Mouse (Mus musculus): Measurements from ENCODE around the gene Lrrn4cl. TPM values are rescaled to one million over a fixed set of nuclear protein-coding genes. Genes with fewer than 3 reads are reported as not detected.

The Lrrn4cl gene
- polyA plus RNA-seq, 1 experiment: 0.25 TPM

DNA sequence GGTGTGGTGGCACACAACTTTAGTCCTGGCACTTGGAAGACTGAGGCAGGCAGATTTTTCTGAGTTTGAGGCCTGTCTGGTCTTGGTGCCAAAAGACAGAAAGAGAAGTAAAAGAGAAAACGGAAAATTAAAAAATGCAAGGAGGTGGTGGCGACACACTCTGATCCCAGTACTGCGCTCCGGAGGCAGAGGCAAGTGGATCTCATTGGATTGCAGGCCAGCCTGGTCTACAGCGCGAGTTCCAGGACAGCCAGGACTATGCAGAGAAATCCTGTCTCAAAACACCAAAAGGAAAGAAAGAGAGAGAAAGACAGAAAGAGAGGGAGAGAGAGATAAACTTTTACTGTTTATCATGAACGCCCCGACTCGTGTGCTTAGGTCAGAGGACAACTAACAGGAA is 20.3 kb downstream of the Lrrn4cl start:
- peak overlapping the region; percentile 75 for H3K4me2 ChIP-seq (ENCODE audit: low read depth)
- peak overlapping the region; percentile 80 for H3ac ChIP-seq (ENCODE audit: control insufficient read depth, insufficient read length)
- peak overlapping the region; percentile 77 for H3K4me3 ChIP-seq
- peaks cover 19% of the 10 kb centered on the region for H3K79me2 ChIP-seq (ENCODE audit: control insufficient read depth, insufficient read depth)
- H3K36me3 ChIP-seq (ENCODE audit: control insufficient read depth, insufficient read depth): peaks cover 23% of the 10 kb centered on the region
- TF ChIP-seq POLR2A (IDR thresholded peaks at IDR 0.05; ENCODE audit: insufficient read length, low read depth): no peak
- no peak for TF ChIP-seq MYOD1 (IDR thresholded peaks at IDR 0.05; ENCODE audit: control insufficient read depth in 1 of 3, insufficient read length in 2 of 3, low read depth in 2 of 3)
- TF ChIP-seq TCF3 (IDR thresholded peaks at IDR 0.05; ENCODE audit: insufficient read length, low read depth): no peak
- TF ChIP-seq CEBPB (IDR thresholded peaks at IDR 0.05; ENCODE audit: insufficient read depth, poor library complexity, severe bottlenecking): no peak
- TF ChIP-seq E2F4 (IDR thresholded peaks at IDR 0.05; ENCODE audit: insufficient read depth): no peak
- no peak for TF ChIP-seq REST (IDR thresholded peaks at IDR 0.05; ENCODE audit: insufficient read depth, insufficient read length)
- TF ChIP-seq POLR2AphosphoS2 (IDR thresholded peaks at IDR 0.05; ENCODE audit: insufficient read length, low read depth): no peak
- no peak for TF ChIP-seq MAX (IDR thresholded peaks at IDR 0.05; ENCODE audit: low read depth)
- no peak for TF ChIP-seq MYOG (IDR thresholded peaks at IDR 0.05; ENCODE audit: control insufficient read depth in 1 of 3, insufficient read depth in 1 of 3, insufficient read length in 2 of 3, low read depth in 2 of 3)
- no peak for TF ChIP-seq SRF (IDR thresholded peaks at IDR 0.05; ENCODE audit: control insufficient read depth, insufficient read length, low read depth)
- no peak for TF ChIP-seq USF1 (IDR thresholded peaks at IDR 0.05; ENCODE audit: low read depth)
- H3K27me3 ChIP-seq (ENCODE audit: control insufficient read depth, insufficient read depth, insufficient read length): no peaks in the 10 kb centered on the region

GRCm38 (mm10) chr19:8871267-8872186 is 21.0 kb downstream of the Lrrn4cl start, which contains the start of gene Ubxn1:
Ubxn1 (plus strand) TSS chr19:8871496.
- Histone ChIP-seq H3K36me3 (ENCODE audit: control insufficient read depth, insufficient read depth) (peaks cover 30% of the 10 kb centered on the region), H3ac (ENCODE audit: control insufficient read depth, insufficient read length) (peak within 1 kb of the TSS; percentile 80), H3K4me2 (ENCODE audit: low read depth) (peak within 1 kb of the TSS; percentile 97), H3K4me3 (peak within 1 kb of the TSS; percentile 77), H3K79me2 (ENCODE audit: control insufficient read depth, insufficient read depth) (peaks cover 19% of the 10 kb centered on the region), H3K27me3 (ENCODE audit: control insufficient read depth, insufficient read depth, insufficient read length) (no peaks in the 10 kb centered on the region)
- TF ChIP-seq MAX (IDR thresholded peaks at IDR 0.05; ENCODE audit: low read depth): no peak
- peak in 1 of 3 experiments; percentile 19 for TF ChIP-seq MYOG (IDR thresholded peaks at IDR 0.05; ENCODE audit: control insufficient read depth in 1 of 3, insufficient read depth in 1 of 3, insufficient read length in 2 of 3, low read depth in 2 of 3)
- TF ChIP-seq MYOD1 (IDR thresholded peaks at IDR 0.05; ENCODE audit: control insufficient read depth in 1 of 3, insufficient read length in 2 of 3, low read depth in 2 of 3): no peak
- TF ChIP-seq POLR2A (IDR thresholded peaks at IDR 0.05; ENCODE audit: insufficient read length, low read depth): peak; percentile 63
- TF ChIP-seq POLR2AphosphoS2 (IDR thresholded peaks at IDR 0.05; ENCODE audit: insufficient read length, low read depth): peak; percentile 41
- TF ChIP-seq USF1 (IDR thresholded peaks at IDR 0.05; ENCODE audit: low read depth): peak; percentile 100
- no peak for TF ChIP-seq TCF3 (IDR thresholded peaks at IDR 0.05; ENCODE audit: insufficient read length, low read depth)
- TF ChIP-seq SRF (IDR thresholded peaks at IDR 0.05; ENCODE audit: control insufficient read depth, insufficient read length, low read depth): peak; percentile 24
- no peak for TF ChIP-seq REST (IDR thresholded peaks at IDR 0.05; ENCODE audit: insufficient read depth, insufficient read length)
- no peak for TF ChIP-seq TCF12 (IDR thresholded peaks at IDR 0.05; ENCODE audit: insufficient read depth, poor library complexity, severe bottlenecking)
- TF ChIP-seq E2F4 (IDR thresholded peaks at IDR 0.05; ENCODE audit: insufficient read depth): peak; percentile 12
- TF ChIP-seq CEBPB (IDR thresholded peaks at IDR 0.05; ENCODE audit: insufficient read depth, poor library complexity, severe bottlenecking): no peak

DNA sequence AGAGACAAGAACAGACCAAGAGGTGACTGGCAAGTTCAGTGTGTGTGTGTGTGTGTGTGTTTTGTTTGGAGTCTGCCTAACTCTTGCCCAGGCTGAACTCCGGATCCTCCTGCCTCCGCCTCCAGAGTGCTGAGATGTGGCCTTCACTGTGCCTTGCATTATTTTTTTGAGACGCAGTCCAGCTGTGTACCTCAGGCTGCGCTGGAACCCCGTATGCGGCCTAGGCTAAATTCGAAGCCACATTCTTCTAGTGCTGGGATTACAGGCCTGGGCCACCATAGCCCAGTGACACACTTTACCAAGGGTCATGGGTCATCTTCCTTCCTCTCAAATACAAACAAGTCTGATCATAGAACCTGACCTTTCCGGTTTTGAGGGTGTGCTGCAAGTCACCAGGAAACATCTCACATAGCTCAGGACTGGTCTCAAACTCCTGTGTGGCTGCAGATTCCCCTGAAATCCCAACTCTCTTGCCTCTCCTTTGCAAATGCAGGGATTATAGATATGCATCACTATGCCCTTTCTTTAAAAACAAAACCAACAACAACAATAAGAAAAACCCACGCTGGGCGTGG is 21.8 kb downstream of the Lrrn4cl start:
- H3ac ChIP-seq (ENCODE audit: control insufficient read depth, insufficient read length): peak overlapping the region; percentile 80
- TF ChIP-seq MAX (IDR thresholded peaks at IDR 0.05; ENCODE audit: low read depth) (no peak), POLR2AphosphoS2 (IDR thresholded peaks at IDR 0.05; ENCODE audit: insufficient read length, low read depth) (no peak), SRF (IDR thresholded peaks at IDR 0.05; ENCODE audit: control insufficient read depth, insufficient read length, low read depth) (no peak), CEBPB (IDR thresholded peaks at IDR 0.05; ENCODE audit: insufficient read depth, poor library complexity, severe bottlenecking) (no peak), REST (IDR thresholded peaks at IDR 0.05; ENCODE audit: insufficient read depth, insufficient read length) (no peak)
- H3K27me3 ChIP-seq (ENCODE audit: control insufficient read depth, insufficient read depth, insufficient read length): no peaks in the 10 kb centered on the region
- H3K4me3 ChIP-seq: peak overlapping the region; percentile 77
- H3K4me2 ChIP-seq (ENCODE audit: low read depth): peak overlapping the region; percentile 97
- peaks cover 19% of the 10 kb centered on the region for H3K79me2 ChIP-seq (ENCODE audit: control insufficient read depth, insufficient read depth)
- H3K36me3 ChIP-seq (ENCODE audit: control insufficient read depth, insufficient read depth): peaks cover 34% of the 10 kb centered on the region

DNA sequence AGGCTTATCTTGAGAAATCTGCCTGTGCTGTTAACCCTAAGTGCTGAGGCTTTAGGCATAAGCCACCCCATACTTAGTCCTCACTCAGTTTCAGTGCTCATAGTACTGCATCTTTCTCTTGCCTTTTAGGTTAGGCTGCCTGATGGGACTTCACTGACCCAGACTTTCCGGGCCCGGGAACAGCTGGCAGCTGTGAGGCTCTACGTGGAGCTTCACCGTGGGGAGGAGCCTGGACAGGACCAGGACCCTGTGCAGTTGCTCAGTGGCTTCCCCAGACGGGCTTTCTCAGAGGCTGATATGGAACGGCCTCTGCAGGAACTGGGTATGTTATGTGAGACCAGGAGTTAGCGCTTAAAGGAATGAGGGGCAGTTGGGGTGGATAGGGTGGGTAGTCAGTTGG is 24.5 kb downstream of the Lrrn4cl start:
- H3K27me3 ChIP-seq (ENCODE audit: control insufficient read depth, insufficient read depth, insufficient read length): no peaks in the 10 kb centered on the region
- H3K4me3 ChIP-seq: no peak overlapping the region
- H3K36me3 ChIP-seq (ENCODE audit: control insufficient read depth, insufficient read depth): peaks cover 34% of the 10 kb centered on the region
- TF ChIP-seq MYOG (IDR thresholded peaks at IDR 0.05; ENCODE audit: control insufficient read depth in 1 of 3, insufficient read depth in 1 of 3, insufficient read length in 2 of 3, low read depth in 2 of 3) (peak in 1 of 3 experiments; percentile 9), E2F4 (IDR thresholded peaks at IDR 0.05; ENCODE audit: insufficient read depth) (no peak)
- H3K4me2 ChIP-seq (ENCODE audit: low read depth): no peak overlapping the region
- no peak overlapping the region for H3ac ChIP-seq (ENCODE audit: control insufficient read depth, insufficient read length)
- peaks cover 19% of the 10 kb centered on the region for H3K79me2 ChIP-seq (ENCODE audit: control insufficient read depth, insufficient read depth)

Data from myocyte (in vitro differentiated cells).